Mouse (Mus musculus) neural tube, embryonic 13.5 days (tissue): ENCODE measurements around the gene Zfp36. TPM values are rescaled to one million over a fixed set of nuclear protein-coding genes. Genes with fewer than 3 reads are reported as not detected.
A peak's percentile ranks its signal among the peaks of the same experiment; 100 is the strongest.
"Not testable (repeated sequence)": the region's sequence is repeated elsewhere in the genome, so short reads cannot be mapped to it uniquely, and the experiment has no call there.

Experiments
- ATAC-seq: fragments of 200-750 bp; cut with Nextera tagmentation; 2 replicates; pipeline ENCODE4 v1.8.0; 2017; ENCODE audit warnings: low read depth, mild to moderate bottlenecking, moderate TSS enrichment, moderate library complexity
- H3K27ac ChIP-seq: fragments of 300-500 bp; sonication (generic); replicated peaks from 2 replicates; pipeline ENCODE4 v1.5.1; 2015; ENCODE audit warnings: moderate library complexity, mild to moderate bottlenecking, inconsistent platforms
- H3K27me3 ChIP-seq: fragments of 300-500 bp; sonication (generic); 2 replicates; pipeline ENCODE4 v1.6.1; 2015; ENCODE audit warnings: mild to moderate bottlenecking, inconsistent platforms
- H3K36me3 ChIP-seq: fragments of 300-500 bp; sonication (generic); 2 replicates; pipeline ENCODE4 v1.6.1; 2015; ENCODE audit warnings: mild to moderate bottlenecking, inconsistent platforms
- H3K4me1 ChIP-seq: fragments of 300-500 bp; sonication (generic); replicated peaks from 2 replicates; pipeline ENCODE4 v1.6.1; 2015; ENCODE audit warnings: inconsistent platforms
- H3K4me2 ChIP-seq: fragments of 300-500 bp; sonication (generic); 2 replicates; pipeline ENCODE4 v1.6.1; 2015; ENCODE audit warnings: inconsistent platforms, mild to moderate bottlenecking, moderate library complexity
- H3K4me3 ChIP-seq: fragments of 300-500 bp; sonication (generic); 2 replicates; pipeline ENCODE4 v1.5.1; 2015; ENCODE audit warnings: mild to moderate bottlenecking, inconsistent platforms
- H3K9ac ChIP-seq: fragments of 300-500 bp; sonication (generic); 2 replicates; pipeline ENCODE4 v1.6.1; 2015; ENCODE audit warnings: moderate library complexity, mild to moderate bottlenecking, inconsistent platforms
- H3K9me3 ChIP-seq: fragments of 300-500 bp; sonication (generic); 2 replicates; pipeline ENCODE4 v1.6.1; 2016; ENCODE audit warnings: inconsistent platforms
- WGBS: fragments of 180-500 bp; shearing (Covaris S2); methylation state at CpG from one replicate; pipeline ENCODE4 v1.1.7; 2015; 5-methylcytosine and 5-hydroxymethylcytosine counted together
- polyA plus RNA-seq: library from polyadenylated mRNA; unstranded; fragments of >200 nt; fragmentation: Nextera tagmentation; extraction: Ambion mirVana; gene quantifications from 2 replicates; pipeline ENCODE4 v1.2.1, GENCODE M21; 2015

Zfp36 gene
- polyA plus RNA-seq, 1 experiment from 2014 or later = 4.9 TPM

DNA sequence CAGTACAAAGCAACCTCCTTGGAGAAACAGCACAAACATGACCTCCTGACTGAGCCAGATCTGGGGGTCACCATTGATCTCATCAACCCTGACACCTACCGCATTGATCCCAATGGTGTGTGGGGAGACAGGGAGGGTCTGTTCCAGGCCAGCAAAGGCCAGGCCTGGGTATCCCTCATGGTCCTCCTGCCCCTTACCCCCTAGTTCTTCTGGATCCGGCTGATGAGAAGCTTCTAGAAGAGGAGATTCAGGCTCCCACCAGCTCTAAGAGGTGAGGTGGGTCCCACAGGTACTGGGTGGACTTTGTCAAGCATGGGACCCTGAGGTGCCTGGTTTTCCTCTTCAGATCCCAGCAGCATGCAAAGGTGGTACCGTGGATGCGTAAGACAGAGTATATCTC is 15.4 kb upstream of the Zfp36 start:
- Histone ChIP-seq H3K9me3 (no peaks in the 10 kb centered on the region), H3K4me3 (no peak overlapping the region), H3K4me1 (peaks cover 26% of the 10 kb centered on the region), H3K36me3 (peaks cover 63% of the 10 kb centered on the region), H3K9ac (no peak overlapping the region), H3K4me2 (no peak overlapping the region), H3K27ac (no peak overlapping the region), H3K27me3 (no peaks in the 10 kb centered on the region)
- ATAC-seq = no peak
- 97% methylated on average over 4 of the region's 4 CpGs for WGBS

DNA sequence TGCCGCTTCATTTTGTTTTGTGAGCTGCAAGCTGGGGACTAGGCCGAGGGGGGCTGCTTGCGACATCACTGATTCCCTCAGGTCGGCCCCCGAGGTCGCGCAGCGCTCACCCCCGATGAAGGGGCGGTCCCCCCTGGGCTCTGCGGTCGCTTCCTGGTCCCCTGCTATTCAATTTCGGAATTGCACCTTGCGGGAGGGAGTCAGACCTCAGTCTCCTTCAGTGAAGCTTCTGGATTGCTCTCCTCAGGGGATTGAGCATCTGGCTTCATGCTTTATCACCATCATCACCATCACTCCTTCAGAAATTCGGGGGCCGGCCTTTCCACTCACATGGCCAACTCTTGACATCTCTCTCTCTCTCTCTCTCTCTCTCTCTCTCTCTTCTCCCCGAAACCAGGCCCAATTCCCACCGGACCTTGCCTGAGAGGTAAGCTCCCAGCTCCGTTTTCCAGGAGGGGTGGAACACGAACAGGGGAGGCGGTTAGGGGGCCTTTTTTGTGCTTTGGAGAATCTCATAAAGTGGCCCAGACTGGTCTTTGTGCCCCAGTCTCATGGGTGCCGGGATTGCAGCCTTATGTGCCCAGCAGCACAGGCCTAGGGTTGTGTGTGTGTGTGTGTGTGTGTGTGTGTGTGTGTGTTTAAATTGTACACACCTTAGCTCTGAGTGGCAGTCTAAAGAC is 13.4 kb upstream of the Zfp36 start:
- Histone ChIP-seq H3K9ac (peak overlapping the region; percentile 91), H3K9me3 (no peaks in the 10 kb centered on the region), H3K4me3 (peak overlapping the region; percentile 85), H3K27me3 (no peaks in the 10 kb centered on the region), H3K4me2 (peak overlapping the region; percentile 96), H3K4me1 (peaks cover 26% of the 10 kb centered on the region), H3K36me3 (peaks cover 63% of the 10 kb centered on the region), H3K27ac (peak overlapping the region; percentile 79)
- ATAC-seq = no peak; the same call in 1 of the 2 replicates
- WGBS = 7% methylated on average over 22 of the region's 22 CpGs

DNA sequence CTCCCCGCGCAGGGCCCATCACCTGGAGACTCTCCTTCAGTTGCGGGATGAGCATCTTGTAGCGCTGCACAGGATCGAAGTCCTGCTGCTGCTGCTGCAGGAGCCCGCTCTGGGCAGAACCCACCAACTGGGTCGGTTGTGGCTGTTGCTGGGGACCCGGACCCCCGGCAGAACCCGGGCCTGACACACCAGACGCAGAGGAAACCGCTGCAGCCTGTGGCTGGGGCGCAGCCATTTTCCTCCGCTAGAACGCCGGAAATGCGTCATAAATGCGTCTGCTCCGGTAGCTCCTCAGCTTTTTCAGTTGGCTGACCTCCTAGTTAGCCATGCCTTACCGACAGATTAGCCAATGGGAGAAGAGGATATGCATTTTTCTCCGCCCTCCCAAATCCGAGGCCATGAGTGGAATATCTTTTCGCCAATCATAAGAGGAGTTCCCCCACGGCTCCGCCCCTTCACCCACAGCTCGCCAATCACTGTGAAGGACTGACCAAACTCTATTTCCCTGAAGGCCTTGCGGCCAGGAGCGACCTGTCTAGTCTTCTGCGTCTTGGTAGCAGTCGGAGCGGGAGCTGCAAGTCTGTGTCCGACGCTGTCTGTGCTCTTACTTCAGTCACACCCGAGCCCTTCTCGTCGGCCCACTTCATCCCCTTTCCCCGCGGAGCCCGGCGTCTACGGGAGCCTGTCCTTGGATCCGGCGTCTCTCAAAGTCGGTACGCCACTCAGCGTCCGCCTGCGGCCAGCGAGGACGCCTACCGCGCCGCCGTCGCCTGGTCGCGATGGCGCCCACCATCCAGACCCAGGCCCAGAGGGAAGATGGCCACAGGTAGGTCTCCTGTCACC is 12.6 kb upstream of the Zfp36 start, which contains the start of the genes Med29 and Paf1:
Gene Med29, minus strand, starts transcription at position 280 of the 843 bp plus-strand sequence.
Gene Paf1, plus strand, starts transcription at position 523 of the 843 bp plus-strand sequence.
- H3K9me3 ChIP-seq = no peaks in the 10 kb centered on the region
- H3K4me3 ChIP-seq = peak within 1 kb of the TSS; percentile 85
- H3K9ac ChIP-seq = peak within 1 kb of the TSS; percentile 91
- H3K27me3 ChIP-seq = no peaks in the 10 kb centered on the region
- ATAC-seq = peak; percentile 99
- H3K4me2 ChIP-seq = peak within 1 kb of the TSS; percentile 96
- peaks cover 26% of the 10 kb centered on the region for H3K4me1 ChIP-seq
- H3K27ac ChIP-seq = peak within 1 kb of the TSS; percentile 79
- WGBS = under 1% methylated on average over 58 of the region's 58 CpGs
- peaks cover 63% of the 10 kb centered on the region for H3K36me3 ChIP-seq

DNA sequence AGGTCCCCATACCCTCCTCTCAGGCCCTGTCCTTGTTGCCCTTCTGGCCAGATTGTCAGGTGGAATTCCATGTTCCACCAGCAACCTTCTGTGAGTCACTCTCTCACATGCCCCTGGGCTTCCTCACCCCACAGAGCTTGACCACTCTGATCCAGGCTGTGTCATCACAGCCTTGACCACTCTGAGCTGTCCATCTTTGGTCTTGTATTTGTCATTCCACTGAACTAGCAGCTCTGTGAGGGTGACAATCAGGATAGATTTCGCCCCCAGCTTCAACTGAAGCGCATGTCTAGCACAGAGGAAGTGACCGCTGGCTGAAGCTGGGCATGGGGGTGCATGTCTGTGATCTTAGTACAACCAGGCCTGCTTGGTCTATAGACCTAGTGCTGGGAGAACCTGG is 10.3 kb upstream of the Zfp36 start:
- 96% methylated on average over 3 of the region's 3 CpGs for WGBS
- no peaks in the 10 kb centered on the region for H3K9me3 ChIP-seq

DNA sequence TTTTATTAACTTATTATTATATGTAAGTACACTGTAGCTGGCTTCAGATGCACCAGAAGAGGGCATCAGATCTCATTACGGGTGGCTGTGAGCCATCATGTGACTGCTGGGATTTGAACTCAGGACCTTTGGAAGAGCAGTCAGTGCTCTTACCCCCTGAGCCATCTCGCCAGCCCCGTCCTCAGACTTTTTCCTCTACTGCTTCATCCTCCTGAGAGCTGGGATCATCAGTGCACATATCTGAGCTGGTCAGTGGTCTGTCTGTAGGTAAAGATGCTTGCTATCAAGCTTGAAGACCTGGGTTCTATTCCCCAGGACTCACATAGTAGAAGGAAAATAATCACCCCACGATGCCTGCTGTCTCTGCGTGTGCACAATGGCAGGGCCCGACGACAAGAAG is 7.3 kb upstream of the Zfp36 start:
- H3K4me2 ChIP-seq, H3K4me3 ChIP-seq, H3K27me3 ChIP-seq, H3K9ac ChIP-seq, ATAC-seq, H3K27ac ChIP-seq, H3K9me3 ChIP-seq: not testable (repeated sequence)
- peaks cover 17% of the 10 kb centered on the region for H3K4me1 ChIP-seq
- H3K36me3 ChIP-seq = peaks cover 49% of the 10 kb centered on the region
- 90% methylated on average over 7 of the region's 7 CpGs for WGBS

More for the DNA sequence above, 10.3 kb upstream of the Zfp36 start:
- Histone ChIP-seq H3K9ac (no peak overlapping the region), H3K4me2 (no peak overlapping the region), H3K36me3 (peaks cover 56% of the 10 kb centered on the region), H3K27ac (no peak overlapping the region), H3K4me1 (peaks cover 26% of the 10 kb centered on the region), H3K27me3 (no peaks in the 10 kb centered on the region), H3K4me3 (no peak overlapping the region)
- no peak for ATAC-seq

DNA sequence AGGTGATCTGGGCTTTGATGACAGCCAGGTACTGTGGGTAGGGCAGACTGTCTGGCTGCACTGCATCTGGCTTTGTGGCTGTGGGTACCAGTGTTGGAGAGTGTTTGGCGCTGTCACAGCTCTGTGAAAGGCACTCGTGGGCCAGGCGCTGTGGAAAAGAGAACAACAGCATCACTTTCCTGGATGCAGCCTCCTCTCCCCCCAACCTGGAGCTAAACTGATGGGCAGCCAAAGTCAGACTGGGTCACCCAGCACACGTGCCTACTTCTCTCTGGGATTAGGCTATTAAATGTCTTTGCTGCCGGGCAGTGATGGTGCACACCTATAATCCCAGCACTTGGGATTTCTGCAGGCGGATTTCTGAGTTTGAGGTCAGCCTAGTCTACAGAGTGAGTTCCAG is 6.8 kb upstream of the Zfp36 start:
- H3K4me3 ChIP-seq, H3K4me2 ChIP-seq, H3K9me3 ChIP-seq, H3K9ac ChIP-seq, H3K27ac ChIP-seq, H3K27me3 ChIP-seq, ATAC-seq: not testable (repeated sequence)
- Histone ChIP-seq H3K4me1 (peaks cover 21% of the 10 kb centered on the region), H3K36me3 (peaks cover 49% of the 10 kb centered on the region)
- WGBS = 86% methylated on average over 6 of the region's 6 CpGs

DNA sequence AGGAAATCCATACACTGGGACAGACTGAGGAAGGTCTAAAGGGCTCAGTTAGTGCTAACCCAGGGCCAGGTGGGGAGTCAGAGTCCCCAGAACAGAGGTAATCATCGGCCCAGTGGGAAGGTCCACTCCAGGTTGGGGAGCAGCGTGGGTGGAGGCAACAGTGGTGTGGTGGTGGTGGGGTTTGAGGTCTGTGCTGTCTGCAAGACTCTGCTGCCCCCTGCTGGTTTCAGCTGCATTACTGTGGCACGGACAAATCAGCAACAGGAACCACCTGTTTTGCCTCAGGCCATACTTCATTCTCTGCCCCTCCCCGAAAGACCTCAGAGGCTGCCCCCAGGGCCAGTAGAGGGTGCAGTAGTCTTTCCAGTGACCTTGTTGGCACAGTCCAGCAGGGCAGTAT is 6.4 kb upstream of the Zfp36 start:
- Histone ChIP-seq H3K9me3 (no peaks in the 10 kb centered on the region), H3K27me3 (no peaks in the 10 kb centered on the region), H3K4me1 (peaks cover 21% of the 10 kb centered on the region), H3K4me2 (no peak overlapping the region), H3K27ac (no peak overlapping the region), H3K9ac (no peak overlapping the region), H3K36me3 (peaks cover 49% of the 10 kb centered on the region), H3K4me3 (no peak overlapping the region)
- WGBS = 25% methylated on average over 4 of the region's 4 CpGs
- peak; percentile 34; the same call in 1 of the 2 replicates for ATAC-seq

DNA sequence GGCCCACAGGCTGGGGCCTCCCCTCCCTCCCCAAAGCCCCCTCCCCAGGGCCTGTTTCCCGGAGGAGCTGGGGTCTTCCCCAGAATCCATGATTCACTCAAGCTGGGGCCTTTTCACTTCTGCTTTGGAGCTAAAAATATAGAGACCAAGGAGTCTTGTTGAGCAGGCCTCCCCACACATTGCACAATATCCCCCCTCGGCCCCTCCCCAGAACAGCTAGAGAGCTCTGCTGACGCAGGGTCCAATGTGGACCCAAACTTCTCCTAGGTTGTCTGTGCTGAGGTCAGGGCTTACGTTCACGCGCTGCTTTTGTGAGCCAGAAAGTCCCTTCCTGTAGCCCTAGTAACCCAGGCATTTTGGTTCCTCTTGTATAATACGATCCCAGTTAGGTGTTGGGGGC is 6.0 kb upstream of the Zfp36 start:
- H3K36me3 ChIP-seq = peaks cover 49% of the 10 kb centered on the region
- no peaks in the 10 kb centered on the region for H3K9me3 ChIP-seq
- no peak for ATAC-seq
- no peak overlapping the region for H3K4me2 ChIP-seq
- H3K4me3 ChIP-seq = no peak overlapping the region
- H3K4me1 ChIP-seq = peaks cover 21% of the 10 kb centered on the region
- 83% methylated on average over 7 of the region's 7 CpGs for WGBS
- H3K27ac ChIP-seq = no peak overlapping the region
- peak overlapping the region; percentile 26; the same call in 1 of the 2 replicates for H3K9ac ChIP-seq
- H3K27me3 ChIP-seq = no peaks in the 10 kb centered on the region

DNA sequence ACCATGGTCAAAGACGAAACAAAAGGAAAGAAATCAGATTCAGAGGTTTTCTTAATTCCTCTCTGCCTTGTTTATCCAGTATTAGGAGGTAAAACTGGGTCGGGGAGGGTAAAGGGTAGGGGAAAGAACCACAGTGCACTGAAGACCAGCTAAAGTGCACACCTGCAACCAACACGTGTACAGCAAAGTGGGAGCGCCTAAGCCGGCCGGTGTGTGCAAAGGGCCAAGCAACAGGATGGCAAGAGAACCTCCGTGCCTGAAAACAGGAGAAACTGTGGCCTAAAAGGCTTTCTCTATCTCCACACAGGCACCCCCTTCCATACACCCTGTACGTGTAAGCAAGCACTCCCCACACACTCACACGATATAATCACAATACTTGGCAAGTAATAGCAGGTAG is 5.1 kb upstream of the Zfp36 start:
- Histone ChIP-seq H3K27me3 (peaks cover 4% of the 10 kb centered on the region; the same call in 1 of the 2 replicates), H3K9me3 (no peaks in the 10 kb centered on the region), H3K9ac (no peak overlapping the region), H3K27ac (no peak overlapping the region), H3K4me3 (no peak overlapping the region), H3K4me1 (peaks cover 29% of the 10 kb centered on the region), H3K4me2 (no peak overlapping the region), H3K36me3 (peaks cover 42% of the 10 kb centered on the region)
- no peak for ATAC-seq
- WGBS = 88% methylated on average over 9 of the region's 9 CpGs

DNA sequence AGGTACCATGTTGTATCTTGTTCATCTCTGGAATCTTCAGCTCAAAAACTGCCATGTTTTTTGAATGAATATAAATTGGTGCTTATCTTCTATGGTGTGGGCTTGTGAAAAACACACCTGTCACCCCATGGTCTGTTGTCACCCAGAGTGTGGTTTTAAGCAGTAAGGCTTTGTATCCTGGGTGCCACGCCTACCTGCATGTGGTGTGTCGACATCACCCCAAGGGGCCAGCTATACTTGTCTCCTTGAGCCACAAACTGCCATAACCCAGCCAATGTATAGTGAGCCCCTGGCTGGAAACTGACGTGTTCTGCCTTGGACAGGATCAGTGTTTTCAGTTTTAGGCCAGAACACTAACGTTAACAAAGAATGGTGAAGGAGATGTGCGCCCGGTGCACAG is 4.1 kb upstream of the Zfp36 start:
- Histone ChIP-seq H3K36me3 (peaks cover 32% of the 10 kb centered on the region), H3K9me3 (no peaks in the 10 kb centered on the region), H3K9ac (no peak overlapping the region), H3K4me3 (no peak overlapping the region), H3K4me2 (no peak overlapping the region), H3K4me1 (peaks cover 35% of the 10 kb centered on the region), H3K27ac (no peak overlapping the region), H3K27me3 (peaks cover 4% of the 10 kb centered on the region; the same call in 1 of the 2 replicates)
- no peak for ATAC-seq
- WGBS = 83% methylated on average over 6 of the region's 6 CpGs

DNA sequence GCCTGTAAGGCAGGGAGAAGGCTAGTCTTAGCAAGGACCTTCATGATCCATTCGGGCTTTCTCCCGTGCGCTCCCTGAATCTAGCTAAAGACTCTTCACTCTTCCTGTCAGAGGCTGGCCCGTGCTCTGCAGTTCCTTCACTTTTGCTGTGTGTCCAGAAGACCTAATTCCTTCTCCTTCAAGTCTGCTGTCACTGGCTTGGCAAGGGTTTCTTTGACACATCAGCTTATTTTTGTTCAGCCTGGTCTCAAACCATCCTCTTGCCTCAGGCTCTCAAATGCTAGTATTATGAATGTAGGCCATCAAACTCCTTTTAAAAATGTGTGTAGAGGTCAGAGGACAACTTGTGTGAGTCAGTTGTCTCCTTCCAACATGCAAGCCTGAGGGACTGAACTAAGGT is 3.6 kb upstream of the Zfp36 start:
- WGBS = 80% methylated on average over 4 of the region's 4 CpGs
- ATAC-seq = no peak
- H3K27ac ChIP-seq = no peak overlapping the region
- H3K4me1 ChIP-seq = peaks cover 41% of the 10 kb centered on the region
- peaks cover 4% of the 10 kb centered on the region; the same call in 1 of the 2 replicates for H3K27me3 ChIP-seq
- H3K36me3 ChIP-seq = peaks cover 27% of the 10 kb centered on the region
- no peaks in the 10 kb centered on the region for H3K9me3 ChIP-seq
- no peak overlapping the region for H3K4me3 ChIP-seq
- H3K4me2 ChIP-seq = no peak overlapping the region
- no peak overlapping the region for H3K9ac ChIP-seq

DNA sequence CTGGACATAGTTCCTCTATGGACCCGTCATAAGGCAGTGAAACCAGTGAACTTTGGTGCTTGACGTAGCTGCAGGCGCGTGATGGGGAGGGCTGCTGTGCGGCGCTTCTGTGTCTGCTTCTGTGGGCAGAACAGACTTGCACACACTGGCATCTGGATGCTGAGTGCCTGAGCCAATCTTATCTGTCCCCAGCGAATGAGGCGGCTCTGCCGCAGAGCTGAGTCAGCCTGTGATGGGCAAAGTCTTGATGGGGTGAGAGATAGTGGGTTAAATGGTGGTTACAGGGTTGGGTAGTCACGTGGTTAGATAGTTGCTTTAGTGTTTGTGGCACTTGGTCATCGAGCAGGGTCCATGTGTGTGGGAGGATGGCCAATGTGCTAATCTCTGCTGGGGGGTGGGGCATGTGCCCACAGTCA is 2.9 kb upstream of the Zfp36 start:
- H3K9ac ChIP-seq = no peak overlapping the region
- peaks cover 21% of the 10 kb centered on the region for H3K36me3 ChIP-seq
- 0 out of 2 replicates have a peak overlapping the region, but pooled peaks have one; percentile 48 for H3K4me2 ChIP-seq
- peak overlapping the region; percentile 46; the same call in 1 of the 2 replicates for H3K27ac ChIP-seq
- no peak for ATAC-seq
- WGBS = 81% methylated on average over 11 of the region's 11 CpGs
- no peak overlapping the region for H3K4me3 ChIP-seq
- H3K9me3 ChIP-seq = no peaks in the 10 kb centered on the region
- peaks cover 47% of the 10 kb centered on the region for H3K4me1 ChIP-seq
- H3K27me3 ChIP-seq = peaks cover 4% of the 10 kb centered on the region; the same call in 1 of the 2 replicates
